In genomic region chr11:118685397-118685796, GRCm38 (mm10) we compare ENCODE assay signal across 11 mouse cellular contexts.
DNase-seq lines count a peak whose midpoint lies in the region; ATAC-seq and TF ChIP-seq lines count a peak whose summit lies in the region.
"Had no signal": no experiment of that assay in that cellular context is flagged by ENCODE, and none has a peak within 500 bp of the region (broad histone marks: within the 10 kb centered on the region; RNA-seq: fewer than 3 reads in every experiment).

No protein-coding gene starts in this region.

- H3K9me3 ChIP-seq in intestine, embryonic 14.5 days (ENCODE audit: control insufficient read depth, low read length) = no peaks in the 10 kb centered on the region
- H3K9me3 ChIP-seq in intestine, embryonic 16.5 days (ENCODE audit: control insufficient read depth, low read length) = no peaks in the 10 kb centered on the region
- H3K9me3 ChIP-seq in hindbrain, postnatal 0 days (ENCODE audit: low read length) = no peaks in the 10 kb centered on the region
- H3K9me3 ChIP-seq: limb, embryonic 15.5 days had no signal

- no peaks in the 10 kb centered on the region for H3K4me1 ChIP-seq in intestine, embryonic 14.5 days (replicated peaks; ENCODE audit: control insufficient read depth, insufficient read depth, low read length)
- H3K4me1 ChIP-seq in intestine, embryonic 16.5 days (ENCODE audit: control insufficient read depth, insufficient read depth, low read length) = no peaks in the 10 kb centered on the region
- 0 out of 2 replicates have a peak, but pooled peaks cover 4% of the 10 kb centered on the region for H3K4me1 ChIP-seq in hindbrain, postnatal 0 days (ENCODE audit: insufficient read depth, low read length)
- H3K4me1 ChIP-seq: limb, embryonic 15.5 days had no signal

- no peaks in the 10 kb centered on the region for H3K36me3 ChIP-seq in intestine, embryonic 14.5 days (ENCODE audit: control insufficient read depth, insufficient read depth, low read length)
- no peaks in the 10 kb centered on the region for H3K36me3 ChIP-seq in intestine, embryonic 16.5 days (ENCODE audit: control insufficient read depth, insufficient read depth, low read length)
- H3K36me3 ChIP-seq in hindbrain, postnatal 0 days (ENCODE audit: insufficient read depth, low read length) = no peaks in the 10 kb centered on the region
- H3K36me3 ChIP-seq: limb, embryonic 15.5 days had no signal

- 3% methylated on average over 16 of the region's 16 CpGs for WGBS in intestine, embryonic 14.5 days
- WGBS in intestine, embryonic 16.5 days = 5% methylated on average over 16 of the region's 16 CpGs
- 8% methylated on average over 16 of the region's 16 CpGs for WGBS in hindbrain, postnatal 0 days

- H3K4me3 ChIP-seq in intestine, embryonic 14.5 days (ENCODE audit: low read depth, low read length) = no peak overlapping the region
- H3K4me3 ChIP-seq in intestine, embryonic 16.5 days (ENCODE audit: low read length) = no peak overlapping the region
- no peak overlapping the region for H3K4me3 ChIP-seq in hindbrain, postnatal 0 days (ENCODE audit: low read length)
- H3K4me3 ChIP-seq: heart, adult 2 months; limb, embryonic 15.5 days had no signal

- ATAC-seq in intestine, embryonic 14.5 days (replicated peaks; ENCODE audit: low FRiP score, low TSS enrichment, low read depth) = no peak
- no peak for ATAC-seq in intestine, embryonic 16.5 days
- no peak for ATAC-seq in hindbrain, postnatal 0 days
- ATAC-seq: Patski had no signal

- H3K4me2 ChIP-seq in intestine, embryonic 14.5 days (ENCODE audit: low read length) = no peak overlapping the region
- H3K4me2 ChIP-seq in intestine, embryonic 16.5 days (ENCODE audit: low read depth, low read length) = no peak overlapping the region
- H3K4me2 ChIP-seq in hindbrain, postnatal 0 days (ENCODE audit: low read depth, low read length) = 0 out of 2 replicates have a peak overlapping the region, but pooled peaks have one; percentile 13
- H3K4me2 ChIP-seq: limb, embryonic 15.5 days had no signal

- no peak overlapping the region for H3K9ac ChIP-seq in intestine, embryonic 14.5 days (ENCODE audit: low read length)
- no peak overlapping the region for H3K9ac ChIP-seq in intestine, embryonic 16.5 days (ENCODE audit: low read depth, low read length)
- no peak overlapping the region for H3K9ac ChIP-seq in hindbrain, postnatal 0 days (replicated peaks; ENCODE audit: low read length)
- H3K9ac ChIP-seq: limb, embryonic 15.5 days had no signal

- peak; percentile 84 for DNase-seq in intestine, embryonic 14.5 days (ENCODE audit: low spot score)
- DNase-seq in urinary bladder, postnatal 25 days (ENCODE audit: low spot score) = peak; percentile 7
- DNase-seq in urinary bladder, adult 2 months (ENCODE audit: low spot score) = no peak
- DNase-seq in hindbrain, postnatal 0 days (ENCODE audit: low spot score) = peak; percentile 62
- peak; percentile 17 for DNase-seq in yolk sac, embryonic 10.5 days (ENCODE audit: low spot score)
- DNase-seq in left cerebral cortex, adult 9 months (ENCODE audit: low spot score in 2 of 2) = no peak
- DNase-seq in frontal cortex, postnatal 25 days (ENCODE audit: low spot score in 2 of 2) = no peak
- DNase-seq: heart, adult 2 months had no signal

- H3K27me3 ChIP-seq in intestine, embryonic 14.5 days (replicated peaks; ENCODE audit: control insufficient read depth, insufficient read depth, low read length) = peaks cover 7% of the 10 kb centered on the region; the same call in 1 of the 2 replicates
- H3K27me3 ChIP-seq in intestine, embryonic 16.5 days (replicated peaks; ENCODE audit: control insufficient read depth, insufficient read depth, low read length) = peaks cover 11% of the 10 kb centered on the region; the same call in 1 of the 2 replicates
- no peaks in the 10 kb centered on the region for H3K27me3 ChIP-seq in hindbrain, postnatal 0 days (ENCODE audit: insufficient read depth, low read length)

- H3K27ac ChIP-seq in intestine, embryonic 14.5 days (ENCODE audit: low read depth) = no peak overlapping the region
- no peak overlapping the region for H3K27ac ChIP-seq in intestine, embryonic 16.5 days (ENCODE audit: low read length)
- 0 out of 2 replicates have a peak overlapping the region, but pooled peaks have one; percentile 48 for H3K27ac ChIP-seq in hindbrain, postnatal 0 days
- H3K27ac ChIP-seq: heart, adult 2 months; limb, embryonic 15.5 days had no signal

- TF ChIP-seq CTCF in hindbrain, postnatal 0 days (IDR thresholded peaks at IDR 0.05; ENCODE audit: low read depth) = no peak

Comparison
In these comparisons a context has a peak if more than half of its experiments do, and no peak if none do; other contexts are left out.
1. DNase-seq: peak in intestine, embryonic 14.5 days (single experiment), urinary bladder, postnatal 25 days (single experiment), hindbrain, postnatal 0 days (single experiment) and yolk sac, embryonic 10.5 days (single experiment); none in urinary bladder, adult 2 months (single experiment), left cerebral cortex, adult 9 months (0 of 2) and frontal cortex, postnatal 25 days (0 of 2).